Mouse (Mus musculus): Measurements from ENCODE around the gene Larp4b. TPM values are rescaled to one million over a fixed set of nuclear protein-coding genes. Genes with fewer than 3 reads are reported as not detected.
"Not testable (repeated sequence)": the region's sequence is repeated elsewhere in the genome, so short reads cannot be mapped to it uniquely, and the experiment has no call there.

Larp4b gene
- 29.3 and 32.1 TPM in 2 replicates for polyA plus RNA-seq (2016; fragmentation: Nextera tagmentation; extraction: Ambion mirVana)

GRCm38 (mm10) chr13:9093316-9094155 is at the start of gene Larp4b:
Gene Larp4b (plus strand): TSS chr13:9093881.
- peak; percentile 99 for DNase-seq (ENCODE audit: low spot score)
- H3K27ac ChIP-seq = peak within 1 kb of the TSS; percentile 97
- under 1% methylated on average over 91 of the region's 92 CpGs for WGBS
- H3K4me1 ChIP-seq = peaks cover 12% of the 10 kb centered on the region; the same call in 1 of the 2 replicates
- no peaks in the 10 kb centered on the region for H3K9me3 ChIP-seq
- no peaks in the 10 kb centered on the region for H3K36me3 ChIP-seq
- peak within 1 kb of the TSS; percentile 100 for H3K4me3 ChIP-seq
- no peaks in the 10 kb centered on the region for H3K27me3 ChIP-seq (ENCODE audit: insufficient read depth, poor library complexity, severe bottlenecking)

GRCm38 (mm10) chr13:9044731-9045130 is 49.0 kb upstream of the Larp4b start:
- H3K4me1 ChIP-seq = no peaks in the 10 kb centered on the region
- no peaks in the 10 kb centered on the region for H3K9me3 ChIP-seq
- H3K36me3 ChIP-seq = no peaks in the 10 kb centered on the region
- DNase-seq (ENCODE audit: low spot score) = no peak
- H3K4me3 ChIP-seq = no peak overlapping the region
- no peak overlapping the region for H3K27ac ChIP-seq
- 94% methylated on average over 1 of the region's 1 CpGs for WGBS
- H3K27me3 ChIP-seq (ENCODE audit: insufficient read depth, poor library complexity, severe bottlenecking) = no peaks in the 10 kb centered on the region

GRCm38 (mm10) chr13:9052049-9052691 is 41.5 kb upstream of the Larp4b start:
- not testable (repeated sequence) for H3K9me3 ChIP-seq; H3K27me3 ChIP-seq (ENCODE audit: insufficient read depth, poor library complexity, severe bottlenecking); DNase-seq (ENCODE audit: low spot score); H3K27ac ChIP-seq; H3K4me1 ChIP-seq; H3K36me3 ChIP-seq; H3K4me3 ChIP-seq
- 46% methylated on average over 10 of the region's 10 CpGs for WGBS

- no peaks in the 10 kb centered on the region for H3K27me3 ChIP-seq (ENCODE audit: insufficient read depth, poor library complexity, severe bottlenecking)
- no peak overlapping the region for H3K4me3 ChIP-seq
- H3K27ac ChIP-seq = no peak overlapping the region
- H3K36me3 ChIP-seq = no peaks in the 10 kb centered on the region
- H3K4me1 ChIP-seq = peaks cover 8% of the 10 kb centered on the region
- 63% methylated on average over 1 of the region's 1 CpGs for WGBS
- DNase-seq (ENCODE audit: low spot score) = no peak
- no peaks in the 10 kb centered on the region for H3K9me3 ChIP-seq
Measured at GRCm38 (mm10) chr13:9057277-9057676, 36.4 kb upstream of the Larp4b start.

- Histone ChIP-seq H3K4me1 (peaks cover 8% of the 10 kb centered on the region), H3K27me3 (ENCODE audit: insufficient read depth, poor library complexity, severe bottlenecking) (no peaks in the 10 kb centered on the region), H3K27ac (no peak overlapping the region), H3K4me3 (no peak overlapping the region), H3K9me3 (no peaks in the 10 kb centered on the region), H3K36me3 (no peaks in the 10 kb centered on the region)
- no peak for DNase-seq (ENCODE audit: low spot score)
- 90% methylated on average over 4 of the region's 4 CpGs for WGBS
Measured at GRCm38 (mm10) chr13:9058706-9059105, 35.0 kb upstream of the Larp4b start.

- H3K27ac ChIP-seq = peak overlapping the region; percentile 31; the same call in 1 of the 2 replicates
- DNase-seq (ENCODE audit: low spot score) = no peak
- no peak overlapping the region for H3K4me3 ChIP-seq
- H3K4me1 ChIP-seq = peaks cover 8% of the 10 kb centered on the region
- 33% methylated on average over 4 of the region's 4 CpGs for WGBS
- no peaks in the 10 kb centered on the region for H3K27me3 ChIP-seq (ENCODE audit: insufficient read depth, poor library complexity, severe bottlenecking)
- H3K9me3 ChIP-seq = no peaks in the 10 kb centered on the region
- no peaks in the 10 kb centered on the region for H3K36me3 ChIP-seq
Measured at GRCm38 (mm10) chr13:9061394-9061793, 32.3 kb upstream of the Larp4b start.

GRCm38 (mm10) chr13:9064196-9064595 is 29.5 kb upstream of the Larp4b start:
- Histone ChIP-seq H3K9me3 (no peaks in the 10 kb centered on the region), H3K4me1 (peaks cover 8% of the 10 kb centered on the region), H3K27ac (no peak overlapping the region), H3K36me3 (no peaks in the 10 kb centered on the region), H3K4me3 (no peak overlapping the region), H3K27me3 (ENCODE audit: insufficient read depth, poor library complexity, severe bottlenecking) (no peaks in the 10 kb centered on the region)
- WGBS = 78% methylated on average over 2 of the region's 2 CpGs
- no peak for DNase-seq (ENCODE audit: low spot score)

- H3K27me3 ChIP-seq (ENCODE audit: insufficient read depth, poor library complexity, severe bottlenecking) = no peaks in the 10 kb centered on the region
- H3K36me3 ChIP-seq = no peaks in the 10 kb centered on the region
- H3K27ac ChIP-seq = no peak overlapping the region
- H3K9me3 ChIP-seq = no peaks in the 10 kb centered on the region
- DNase-seq (ENCODE audit: low spot score) = no peak
- peaks cover 8% of the 10 kb centered on the region for H3K4me1 ChIP-seq
- 73% methylated on average over 5 of the region's 5 CpGs for WGBS
- no peak overlapping the region for H3K4me3 ChIP-seq
Measured at GRCm38 (mm10) chr13:9066107-9066506, 27.6 kb upstream of the Larp4b start.

GRCm38 (mm10) chr13:9071008-9071407 is 22.7 kb upstream of the Larp4b start:
- H3K4me1 ChIP-seq = no peaks in the 10 kb centered on the region
- 80% methylated on average over 9 of the region's 9 CpGs for WGBS
- H3K4me3 ChIP-seq = no peak overlapping the region
- no peaks in the 10 kb centered on the region for H3K9me3 ChIP-seq
- H3K36me3 ChIP-seq = no peaks in the 10 kb centered on the region
- no peaks in the 10 kb centered on the region for H3K27me3 ChIP-seq (ENCODE audit: insufficient read depth, poor library complexity, severe bottlenecking)
- H3K27ac ChIP-seq = no peak overlapping the region
- DNase-seq (ENCODE audit: low spot score) = no peak

- no peak overlapping the region for H3K4me3 ChIP-seq
- H3K36me3 ChIP-seq = no peaks in the 10 kb centered on the region
- WGBS = 69% methylated on average over 4 of the region's 4 CpGs
- DNase-seq (ENCODE audit: low spot score) = no peak
- H3K27ac ChIP-seq = no peak overlapping the region
- no peaks in the 10 kb centered on the region for H3K27me3 ChIP-seq (ENCODE audit: insufficient read depth, poor library complexity, severe bottlenecking)
- no peaks in the 10 kb centered on the region for H3K4me1 ChIP-seq
- H3K9me3 ChIP-seq = no peaks in the 10 kb centered on the region
Measured at GRCm38 (mm10) chr13:9073818-9074217, 19.9 kb upstream of the Larp4b start.

GRCm38 (mm10) chr13:9075825-9076592 is 17.7 kb upstream of the Larp4b start:
- DNase-seq (ENCODE audit: low spot score) = no peak
- 74% methylated on average over 7 of the region's 7 CpGs for WGBS
- Histone ChIP-seq H3K9me3 (no peaks in the 10 kb centered on the region), H3K4me1 (no peaks in the 10 kb centered on the region), H3K27ac (no peak overlapping the region), H3K27me3 (ENCODE audit: insufficient read depth, poor library complexity, severe bottlenecking) (no peaks in the 10 kb centered on the region), H3K4me3 (no peak overlapping the region), H3K36me3 (no peaks in the 10 kb centered on the region)

GRCm38 (mm10) chr13:9082128-9082883 is 11.4 kb upstream of the Larp4b start:
- Histone ChIP-seq H3K4me1 (no peaks in the 10 kb centered on the region), H3K27me3 (ENCODE audit: insufficient read depth, poor library complexity, severe bottlenecking) (no peaks in the 10 kb centered on the region), H3K27ac (no peak overlapping the region), H3K9me3 (no peaks in the 10 kb centered on the region), H3K4me3 (no peak overlapping the region), H3K36me3 (no peaks in the 10 kb centered on the region)
- 74% methylated on average over 14 of the region's 14 CpGs for WGBS
- no peak for DNase-seq (ENCODE audit: low spot score)
